Mouse (Mus musculus) MEL (cell line): ENCODE results near the gene Gm13693. TPM values are rescaled to one million over a fixed set of nuclear protein-coding genes. Genes with fewer than 3 reads are reported as not detected.
"Not testable (repeated sequence)": the region's sequence is repeated elsewhere in the genome, so short reads cannot be mapped to it uniquely, and the experiment has no call there.

Source experiments
- DNase-seq: peaks from one replicate; pipeline ENCODE4 v3.0.0; 2011; ENCODE audit warnings: low read depth, low spot score
- H3K27ac ChIP-seq: 2 replicates; pipeline ENCODE4 v1.5.1; 2012; ENCODE audit warnings: low read depth, mild to moderate bottlenecking, control low read depth, low read length, moderate library complexity; ENCODE audit not compliant: control insufficient read depth
- H3K27me3 ChIP-seq, 2 experiments: fragments of 150-350 bp in 1 of 2; sonication (generic) in 1 of 2; 2 replicates each; pipeline ENCODE4 v1.6.1; 2012; ENCODE audit warnings: low read length in 2 of 2, mild to moderate bottlenecking in 2 of 2, improper control_type of control experiment in 1 of 2, moderate library complexity in 1 of 2; ENCODE audit not compliant: insufficient read depth in 2 of 2, control insufficient read depth in 1 of 2
- H3K36me3 ChIP-seq, 2 experiments: 2 replicates each; pipeline ENCODE4 v1.6.1; 2012 to 2014; ENCODE audit warnings: low read length in 2 of 2, improper control_type of control experiment in 1 of 2, inconsistent platforms in 1 of 2, mild to moderate bottlenecking in 1 of 2; ENCODE audit not compliant: insufficient read depth in 2 of 2, control insufficient read depth in 1 of 2
- H3K4me1 ChIP-seq, 2 experiments: fragments of 150-350 bp in 1 of 2; sonication (generic) in 1 of 2; 2 replicates each; pipeline ENCODE4 v1.6.1; 2012; ENCODE audit warnings: low read length in 2 of 2, improper control_type of control experiment in 1 of 2, mild to moderate bottlenecking in 1 of 2; ENCODE audit not compliant: insufficient read depth in 2 of 2, control insufficient read depth in 1 of 2
- H3K4me3 ChIP-seq, 2 experiments: fragments of 150-350 bp in 1 of 2; sonication (generic) in 1 of 2; 2 replicates each; pipeline ENCODE4 v1.5.1; 2012; ENCODE audit warnings: low read depth in 2 of 2, low read length in 2 of 2, mild to moderate bottlenecking in 2 of 2, moderate library complexity in 2 of 2, control low read depth in 1 of 2, improper control_type of control experiment in 1 of 2; ENCODE audit not compliant: control insufficient read depth in 1 of 2, insufficient read depth in 1 of 2
- H3K79me2 ChIP-seq: 2 replicates; pipeline ENCODE4 v1.6.1; 2012; ENCODE audit warnings: mild to moderate bottlenecking, low read length, moderate library complexity; ENCODE audit not compliant: control insufficient read depth, poor library complexity, insufficient read depth
- H3K9ac ChIP-seq: 2 replicates; pipeline ENCODE4 v1.6.1; 2012; ENCODE audit warnings: low read depth, mild to moderate bottlenecking, control low read depth, low read length, moderate library complexity; ENCODE audit not compliant: control insufficient read depth, poor library complexity, severe bottlenecking
- H3K9me3 ChIP-seq: fragments of 150-350 bp; sonication (generic); replicated peaks from 2 replicates; pipeline ENCODE4 v1.6.1; 2012; ENCODE audit warnings: mild to moderate bottlenecking, low read length, improper control_type of control experiment, moderate library complexity; ENCODE audit not compliant: insufficient read depth
- E2F4 ChIP-seq: IDR thresholded peaks from 2 replicates; pipeline ENCODE4 v1.6.1; 2011; ENCODE audit warnings: low read depth, low read length, improper control_type of control experiment, borderline replicate concordance
- ELF1 ChIP-seq: IDR thresholded peaks from 2 replicates; pipeline ENCODE4 v1.6.1; 2014; ENCODE audit warnings: low read depth, mild to moderate bottlenecking, inconsistent platforms, low read length, improper control_type of control experiment, moderate library complexity
- ETS1 ChIP-seq: IDR thresholded peaks from 2 replicates; pipeline ENCODE4 v1.6.1; 2012; ENCODE audit warnings: low read depth, mild to moderate bottlenecking, inconsistent platforms, low read length, improper control_type of control experiment, moderate library complexity
- MAFK ChIP-seq: IDR thresholded peaks from 2 replicates; pipeline ENCODE4 v1.6.1; 2011; ENCODE audit warnings: low read depth, mild to moderate bottlenecking, low read length, improper control_type of control experiment, borderline replicate concordance
- POLR2AphosphoS2 ChIP-seq: IDR thresholded peaks from 2 replicates; pipeline ENCODE4 v1.6.1; 2011; ENCODE audit warnings: low read length, improper control_type of control experiment
- RCOR1 ChIP-seq: IDR thresholded peaks from 2 replicates; pipeline ENCODE4 v1.6.1; 2012; ENCODE audit warnings: low read depth, mild to moderate bottlenecking, inconsistent platforms, low read length, improper control_type of control experiment
- TAL1 ChIP-seq: IDR thresholded peaks from 2 replicates; pipeline ENCODE4 v1.6.1; 2012; ENCODE audit warnings: mild to moderate bottlenecking, inconsistent platforms, low read length, moderate library complexity, mixed read lengths
- USF1 ChIP-seq: IDR thresholded peaks from 2 replicates; pipeline ENCODE4 v1.6.1; 2014; ENCODE audit warnings: low read depth, mild to moderate bottlenecking, inconsistent platforms, low read length, improper control_type of control experiment, moderate library complexity
- ZMIZ1 ChIP-seq: IDR thresholded peaks from 2 replicates; pipeline ENCODE4 v1.6.1; 2012; ENCODE audit warnings: low read depth, mild to moderate bottlenecking, inconsistent platforms, low read length, improper control_type of control experiment, moderate library complexity
- polyA plus RNA-seq, 2 experiments: library from polyadenylated mRNA; stranded (reverse) in 1 of 2; unstranded in 1 of 2; fragments of >175 nt in 1 of 2; fragments of >200 nt in 1 of 2; gene quantifications; 2 replicates each; pipeline versions ENCODE4 v1.2.1 to v1.2.4; 2012; ENCODE audit warnings: low replicate concordance in 2 of 2, low read depth in 1 of 2; ENCODE audit not compliant: insufficient read length in 2 of 2, insufficient read depth in 1 of 2, missing spikeins in 1 of 2
- total RNA-seq: library from RNA; depleted of rRNA; stranded (reverse); fragments of 300-350 nt; gene quantifications from 2 replicates; pipeline ENCODE4 v1.2.3, GENCODE M21; 2012

The Gm13693 gene
- total and polyA plus RNA-seq, 3 experiments, result 0.08 TPM; not detected in 1

DNA sequence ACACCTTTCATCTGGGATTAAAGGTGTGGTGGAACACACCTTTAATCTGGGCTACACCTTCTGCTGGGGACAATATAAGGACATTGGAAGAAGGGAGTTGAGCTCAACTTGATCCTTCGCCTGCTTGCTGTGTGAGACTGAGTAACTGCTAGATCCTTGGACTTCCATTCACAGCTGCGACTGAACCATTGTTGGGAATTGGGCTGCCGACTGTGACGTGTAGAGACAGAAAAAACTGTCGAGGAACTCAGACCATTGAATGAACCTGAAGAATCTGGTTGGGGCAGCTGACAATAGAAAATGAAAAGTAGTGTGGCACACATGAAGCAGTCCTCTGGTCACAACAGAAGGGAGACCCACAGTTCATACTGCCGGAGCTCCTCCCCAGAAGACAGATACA is 23.1 kb downstream of the Gm13693 start, which contains the start of gene Gm13697:
Gene Gm13697, plus strand, starts transcription at position 301 of the 400 bp plus-strand sequence.
- not testable (repeated sequence) for DNase-seq, H3K27me3 ChIP-seq, H3K4me1 ChIP-seq, H3K79me2 ChIP-seq, H3K36me3 ChIP-seq, H3K4me3 ChIP-seq, H3K27ac ChIP-seq, H3K9ac ChIP-seq, H3K9me3 ChIP-seq

DNA sequence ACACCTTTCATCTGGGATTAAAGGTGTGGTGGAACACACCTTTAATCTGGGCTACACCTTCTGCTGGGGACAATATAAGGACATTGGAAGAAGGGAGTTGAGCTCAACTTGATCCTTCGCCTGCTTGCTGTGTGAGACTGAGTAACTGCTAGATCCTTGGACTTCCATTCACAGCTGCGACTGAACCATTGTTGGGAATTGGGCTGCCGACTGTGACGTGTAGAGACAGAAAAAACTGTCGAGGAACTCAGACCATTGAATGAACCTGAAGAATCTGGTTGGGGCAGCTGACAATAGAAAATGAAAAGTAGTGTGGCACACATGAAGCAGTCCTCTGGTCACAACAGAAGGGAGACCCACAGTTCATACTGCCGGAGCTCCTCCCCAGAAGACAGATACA is 28.9 kb downstream of the Gm13693 start, which contains the start of gene Gm13691:
Gene Gm13691, plus strand, starts transcription at position 301 of the 400 bp plus-strand sequence.
- not testable (repeated sequence) for H3K4me1 ChIP-seq, H3K9ac ChIP-seq, DNase-seq, H3K36me3 ChIP-seq, H3K9me3 ChIP-seq, H3K27me3 ChIP-seq, H3K4me3 ChIP-seq, H3K27ac ChIP-seq, H3K79me2 ChIP-seq

DNA sequence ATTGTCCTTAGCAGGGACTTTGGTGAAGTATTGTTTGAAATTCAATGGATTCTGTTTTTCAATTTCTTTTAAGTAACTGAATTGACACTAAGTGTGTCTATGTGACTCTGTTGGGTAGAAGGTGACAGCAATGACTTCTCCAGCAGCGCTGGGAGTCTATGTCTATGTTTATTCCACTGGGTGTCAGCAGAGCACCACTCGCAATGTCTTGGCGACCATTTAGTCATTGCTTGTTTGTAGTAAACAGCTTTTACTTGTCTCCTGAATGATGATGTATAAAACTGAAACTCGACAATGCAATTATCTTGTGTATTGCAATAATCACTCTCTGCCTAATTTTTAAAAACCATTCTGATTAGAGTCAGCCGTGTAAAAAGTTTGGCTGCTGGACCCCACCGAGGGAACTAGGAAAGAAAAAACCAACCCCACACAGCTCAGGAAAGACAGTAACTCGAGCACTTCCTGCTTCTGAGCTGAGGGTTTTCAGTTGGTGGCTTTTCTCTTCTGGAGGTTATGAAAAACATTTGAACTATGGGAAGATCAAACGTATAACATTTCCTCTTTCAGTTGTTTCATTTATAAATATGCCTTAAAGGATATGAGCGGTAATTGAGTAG is 32.4 kb downstream of the Gm13693 start:
- H3K36me3 ChIP-seq, H3K27ac ChIP-seq: not testable (repeated sequence)
- peak; percentile 45 for DNase-seq

DNA sequence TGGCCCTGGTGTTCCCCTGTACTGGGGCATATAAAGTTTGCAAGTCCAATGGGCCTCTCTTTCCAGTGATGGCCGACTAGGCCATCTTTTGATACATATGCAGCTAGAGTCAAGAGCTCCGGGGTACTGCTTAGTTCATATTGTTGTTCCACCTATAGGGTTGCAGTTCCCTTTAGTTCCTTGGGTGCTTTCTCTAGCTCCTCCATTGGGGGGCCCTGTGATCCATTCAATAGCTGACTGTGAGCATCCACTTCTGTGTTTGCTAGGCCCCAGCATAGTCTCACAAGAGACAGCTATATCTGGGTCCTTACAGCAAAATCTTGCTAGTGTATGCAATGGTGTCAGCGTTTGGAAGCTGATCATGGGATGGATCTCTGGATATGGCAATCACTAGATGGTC is 33.2 kb downstream of the Gm13693 start:
- not testable (repeated sequence) for H3K4me1 ChIP-seq, H3K4me3 ChIP-seq, H3K79me2 ChIP-seq, H3K9me3 ChIP-seq, DNase-seq, H3K36me3 ChIP-seq, H3K27ac ChIP-seq, H3K9ac ChIP-seq, H3K27me3 ChIP-seq

More for the DNA sequence above, 32.4 kb downstream of the Gm13693 start:
- not testable (repeated sequence) for H3K9me3 ChIP-seq, H3K79me2 ChIP-seq, H3K4me1 ChIP-seq
- peak overlapping the region in 1 of 2 experiments; percentile 51; a peak in 3 of 4 replicates for H3K4me3 ChIP-seq
- TF ChIP-seq ELF1, result peak; percentile 36; the same call in 1 of the 2 replicates
- TF ChIP-seq, all 39 proteins: peak for 1; not testable (repeated sequence) for 38
- H3K9ac ChIP-seq, result peak overlapping the region; percentile 22; the same call in 1 of the 2 replicates
- not testable (repeated sequence) for H3K27me3 ChIP-seq

DNA sequence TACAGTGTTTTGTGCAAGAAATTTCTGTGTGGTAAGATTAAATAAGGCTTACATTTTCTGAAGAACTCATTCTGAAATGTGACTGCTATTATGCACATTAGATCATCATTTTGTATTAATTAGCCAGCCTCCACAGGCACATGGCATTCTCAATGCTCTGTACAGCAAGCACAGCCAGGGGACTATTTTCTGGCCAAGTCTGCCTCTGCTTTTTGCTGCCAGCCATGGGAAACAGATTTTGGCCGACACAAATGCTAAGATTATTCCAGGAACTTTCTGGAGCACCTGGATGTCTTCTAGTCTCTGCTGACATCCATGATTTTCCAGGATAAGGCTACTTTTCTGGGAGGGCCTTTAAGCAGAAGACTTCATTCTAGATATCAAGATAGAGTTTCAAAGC is 47.6 kb downstream of the Gm13693 start:
- TF ChIP-seq E2F4, result no peak
- TF ChIP-seq ETS1, result no peak
- no peak for TF ChIP-seq TAL1
- no peak for TF ChIP-seq USF1
- TF ChIP-seq POLR2AphosphoS2, result no peak
- no peak for TF ChIP-seq ZMIZ1
- TF ChIP-seq RCOR1, result no peak
- TF ChIP-seq ELF1, result no peak
- no peak for TF ChIP-seq MAFK
- TF ChIP-seq, all 39 proteins: peak for 0
- no peaks in the 10 kb centered on the region for H3K79me2 ChIP-seq
- no peaks in the 10 kb centered on the region for H3K9me3 ChIP-seq
- no peak for DNase-seq
- no peaks in the 10 kb centered on the region for H3K4me1 ChIP-seq
- H3K27ac ChIP-seq, result no peak overlapping the region
- 0 out of 4 replicates have a peak, but pooled peaks cover 0 to 2% of the 10 kb centered on the region in 2 experiments for H3K27me3 ChIP-seq
- H3K36me3 ChIP-seq, result no peaks in the 10 kb centered on the region
- no peak overlapping the region for H3K4me3 ChIP-seq
- no peak overlapping the region for H3K9ac ChIP-seq
